Mouse (Mus musculus) heart, postnatal 0 days (tissue): Measurements from ENCODE around the gene Cers6. TPM values are rescaled to one million over a fixed set of nuclear protein-coding genes. Genes with fewer than 3 reads are reported as not detected.

Experiments
- ATAC-seq: fragments of 200-750 bp; cut with Nextera tagmentation; 2 replicates; pipeline ENCODE4 v1.8.0; 2017; ENCODE audit warnings: low read depth, moderate number of reproducible peaks, moderate library complexity; ENCODE audit not compliant: insufficient read depth
- DNase-seq: peaks from one replicate; pipeline ENCODE4 v3.0.0-alpha.2; 2016; ENCODE audit warnings: low spot score
- H3K27ac ChIP-seq: fragments of 300-500 bp; sonication (generic); 2 replicates; pipeline ENCODE4 v1.5.1; 2014; ENCODE audit warnings: low read depth, mild to moderate bottlenecking
- H3K27me3 ChIP-seq: fragments of 300-500 bp; sonication (generic); 2 replicates; pipeline ENCODE4 v1.6.1; 2014; ENCODE audit warnings: low read length, mixed read lengths; ENCODE audit not compliant: control insufficient read depth, insufficient read depth
- H3K36me3 ChIP-seq: fragments of 300-500 bp; sonication (generic); replicated peaks from 2 replicates; pipeline ENCODE4 v1.6.1; 2014; ENCODE audit warnings: low read length, mixed read lengths; ENCODE audit not compliant: control insufficient read depth, insufficient read depth
- H3K4me1 ChIP-seq: fragments of 300-500 bp; sonication (generic); 2 replicates; pipeline ENCODE4 v1.6.1; 2014; ENCODE audit warnings: antibody characterized with exemption; ENCODE audit not compliant: control insufficient read depth, insufficient read depth
- H3K4me2 ChIP-seq: fragments of 300-500 bp; sonication (generic); 2 replicates; pipeline ENCODE4 v1.6.1; 2014; ENCODE audit warnings: low read depth, mild to moderate bottlenecking, low read length, moderate library complexity
- H3K4me3 ChIP-seq: fragments of 300-500 bp; sonication (generic); 2 replicates; pipeline ENCODE4 v1.5.1; 2014; ENCODE audit warnings: low read depth, low read length
- H3K9ac ChIP-seq: fragments of 300-500 bp; sonication (generic); replicated peaks from 2 replicates; pipeline ENCODE4 v1.6.1; 2014; ENCODE audit warnings: low read depth, low read length, mixed read lengths
- H3K9me3 ChIP-seq: fragments of 300-500 bp; sonication (generic); replicated peaks from 2 replicates; pipeline ENCODE4 v1.6.1; 2016; ENCODE audit warnings: low read length; ENCODE audit not compliant: control insufficient read depth
- CTCF ChIP-seq: IDR thresholded peaks from 2 replicates; pipeline ENCODE4 v1.5.1; 2016; ENCODE audit warnings: antibody characterized with exemption, control low read depth, low read depth
- EP300 ChIP-seq: IDR thresholded peaks from 2 replicates; pipeline ENCODE4 v1.6.1; 2016; ENCODE audit warnings: antibody characterized with exemption, low read depth
- WGBS: fragments of 180-500 bp; shearing (Covaris S2); extraction: QIAGEN DNeasy Blood & Tissue Kit; methylation state at CpG from one replicate; pipeline ENCODE4 v1.1.7; 2014; 5-methylcytosine and 5-hydroxymethylcytosine counted together
- polyA plus RNA-seq: library from polyadenylated mRNA; unstranded; fragments of >200 nt; fragmentation: Nextera tagmentation; extraction: Ambion mirVana; gene quantifications from 2 replicates; pipeline ENCODE4 v1.2.1, GENCODE M21; 2015
- total RNA-seq: library from RNA; depleted of rRNA; stranded (reverse); fragments of >200 nt; gene quantifications from 2 replicates; pipeline ENCODE4 v1.2.3, GENCODE M21; 2014; ENCODE audit warnings: low replicate concordance

The Cers6 gene
- total and polyA plus RNA-seq, 2 experiments from 2014 or later = 8.5 to 36.0 TPM

DNA sequence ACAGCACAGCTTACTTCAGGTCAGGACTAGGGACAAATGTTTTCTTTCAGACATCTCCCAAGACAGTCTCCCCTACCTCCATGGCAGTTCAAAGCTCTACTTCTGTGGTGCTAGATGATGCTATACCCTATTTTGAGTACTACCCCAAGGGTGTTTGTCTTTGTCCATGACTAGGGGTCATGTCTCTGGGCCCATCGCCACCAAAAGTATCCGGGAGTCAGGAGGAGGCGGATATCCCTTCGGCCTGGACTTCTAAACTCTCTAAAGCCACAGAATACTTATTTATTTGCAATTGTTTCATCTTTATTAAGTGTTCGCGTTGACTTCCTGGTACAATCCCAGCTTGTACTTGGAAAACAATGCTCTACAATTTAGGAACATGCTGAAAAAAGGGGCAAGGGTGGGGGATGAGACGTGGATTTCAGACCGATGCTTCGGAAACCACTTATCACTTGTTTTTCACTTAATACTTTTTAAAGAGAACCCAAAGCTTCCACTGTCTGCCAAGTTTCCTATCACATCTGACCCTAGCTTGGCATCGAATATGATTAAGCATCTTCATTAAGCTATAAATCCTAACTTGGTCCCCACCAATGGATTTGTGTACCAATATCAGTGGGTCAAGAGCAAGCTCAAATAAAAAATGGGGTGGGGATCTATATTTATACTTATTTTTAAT, 276.3 kb downstream of the Cers6 start:
- no peak for DNase-seq
- H3K27me3 ChIP-seq = no peaks in the 10 kb centered on the region
- H3K9ac ChIP-seq = no peak overlapping the region
- TF ChIP-seq EP300 (no peak), CTCF (no peak)
- H3K9me3 ChIP-seq = no peaks in the 10 kb centered on the region
- peak overlapping the region; percentile 32 for H3K4me3 ChIP-seq
- no peak for ATAC-seq
- no peaks in the 10 kb centered on the region for H3K36me3 ChIP-seq
- H3K4me2 ChIP-seq = peak overlapping the region; percentile 50
- H3K4me1 ChIP-seq = peaks cover 3% of the 10 kb centered on the region; the same call in 1 of the 2 replicates
- peak overlapping the region; percentile 36 for H3K27ac ChIP-seq
- WGBS = 72% methylated on average over 10 of the region's 10 CpGs

DNA sequence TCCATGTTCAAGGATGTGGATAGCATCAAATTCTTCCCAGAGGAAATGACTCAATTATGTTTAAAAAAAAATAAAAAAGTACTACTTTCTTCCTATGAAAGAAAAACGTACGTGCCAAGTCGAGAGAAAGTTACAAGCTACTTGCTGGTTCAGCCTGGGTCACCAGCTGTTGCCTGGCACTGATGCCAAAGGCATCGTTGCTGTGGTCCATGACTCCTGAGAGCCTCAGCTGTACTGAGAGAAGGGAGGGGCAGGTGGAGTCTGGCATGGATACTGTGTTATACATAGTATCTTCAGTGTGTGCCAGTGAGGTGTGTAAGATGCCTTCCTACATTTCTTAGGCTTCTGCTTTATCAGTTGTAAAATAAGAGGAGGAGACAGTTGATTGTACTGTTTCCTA, 277.5 kb downstream of the Cers6 start:
- DNase-seq (no peak), ATAC-seq (no peak)
- Histone ChIP-seq H3K9ac (no peak overlapping the region), H3K9me3 (no peaks in the 10 kb centered on the region), H3K27me3 (no peaks in the 10 kb centered on the region), H3K27ac (no peak overlapping the region), H3K4me2 (no peak overlapping the region), H3K36me3 (no peaks in the 10 kb centered on the region), H3K4me3 (no peak overlapping the region), H3K4me1 (peaks cover 3% of the 10 kb centered on the region; the same call in 1 of the 2 replicates)
- no peak for TF ChIP-seq EP300
- 48% methylated on average over 4 of the region's 4 CpGs for whole genome bisulfite sequencing

DNA sequence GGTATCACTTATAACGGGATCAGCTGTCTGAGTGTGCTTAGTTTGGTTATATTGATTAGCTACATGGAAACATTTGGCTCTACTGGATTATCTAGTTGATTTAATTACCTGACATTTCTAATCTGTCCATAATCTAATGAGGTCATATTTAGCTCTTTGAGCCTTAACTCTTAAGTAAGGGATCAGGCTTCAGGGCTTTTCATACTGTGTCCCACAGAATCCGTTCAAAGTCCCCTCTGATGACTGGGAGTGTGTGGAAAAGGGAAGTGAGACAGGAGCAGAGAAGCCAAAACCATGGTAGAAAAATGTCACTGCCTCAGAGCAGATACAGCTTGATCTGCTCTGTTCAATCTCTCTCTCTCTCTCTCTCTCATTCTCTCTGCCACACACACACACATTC, 279.0 kb downstream of the Cers6 start:
- no peak overlapping the region for H3K4me2 ChIP-seq
- ATAC-seq (no peak), DNase-seq (no peak)
- WGBS = 57% methylated on average over 2 of the region's 2 CpGs
- no peaks in the 10 kb centered on the region for H3K27me3 ChIP-seq
- no peak overlapping the region for H3K4me3 ChIP-seq
- TF ChIP-seq CTCF (no peak), EP300 (no peak)
- no peak overlapping the region for H3K27ac ChIP-seq
- peaks cover under 1% of the 10 kb centered on the region; the same call in 1 of the 2 replicates for H3K4me1 ChIP-seq
- no peaks in the 10 kb centered on the region for H3K36me3 ChIP-seq
- H3K9me3 ChIP-seq = no peaks in the 10 kb centered on the region
- no peak overlapping the region for H3K9ac ChIP-seq

DNA sequence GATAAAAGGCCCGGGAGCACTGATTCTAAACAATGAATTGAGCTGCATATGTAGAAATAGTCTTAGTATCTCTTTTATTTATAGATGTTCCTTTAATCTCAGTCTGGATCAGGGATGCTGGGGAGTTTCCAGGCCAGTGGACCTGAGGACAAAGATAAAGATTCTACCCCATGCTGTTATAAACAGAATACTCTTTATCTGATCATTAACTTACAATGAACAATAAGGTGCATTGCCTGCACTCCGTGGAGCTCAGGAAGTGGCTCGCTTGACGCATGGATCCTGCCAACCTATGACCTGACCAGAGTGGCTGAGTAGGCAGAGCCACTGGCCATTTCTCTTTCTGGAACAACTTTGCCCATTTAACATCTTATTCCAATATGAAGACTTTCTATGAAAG, 279.6 kb downstream of the Cers6 start:
- H3K27ac ChIP-seq = no peak overlapping the region
- no peak overlapping the region for H3K4me2 ChIP-seq
- no peaks in the 10 kb centered on the region for H3K4me1 ChIP-seq
- TF ChIP-seq EP300 (no peak), CTCF (no peak)
- no peaks in the 10 kb centered on the region for H3K9me3 ChIP-seq
- no peak overlapping the region for H3K4me3 ChIP-seq
- no peaks in the 10 kb centered on the region for H3K36me3 ChIP-seq
- no peak for ATAC-seq
- WGBS = 71% methylated on average over 4 of the region's 4 CpGs
- DNase-seq = no peak
- no peak overlapping the region for H3K9ac ChIP-seq
- H3K27me3 ChIP-seq = no peaks in the 10 kb centered on the region

DNA sequence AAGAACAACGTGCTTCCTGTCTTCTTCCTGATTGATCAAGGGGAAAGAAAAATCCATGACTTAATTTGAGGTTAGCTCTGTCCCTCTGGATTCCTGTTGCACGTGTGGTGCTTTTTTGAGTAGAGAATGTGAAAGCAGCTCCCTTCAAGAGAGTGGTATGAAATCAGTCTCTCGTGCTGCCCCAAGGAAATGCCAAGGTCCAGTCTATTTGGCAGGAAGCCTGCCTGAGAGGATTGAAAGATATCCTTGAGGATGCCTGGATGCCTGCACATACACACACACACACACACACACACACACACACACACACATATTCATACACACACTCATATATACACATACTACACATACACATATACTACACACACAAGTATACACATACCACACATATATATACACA, 287.4 kb downstream of the Cers6 start:
- Histone ChIP-seq H3K9ac (no peak overlapping the region), H3K36me3 (no peaks in the 10 kb centered on the region), H3K27me3 (no peaks in the 10 kb centered on the region), H3K27ac (no peak overlapping the region), H3K4me2 (no peak overlapping the region), H3K4me1 (no peaks in the 10 kb centered on the region), H3K9me3 (no peaks in the 10 kb centered on the region), H3K4me3 (no peak overlapping the region)
- 56% methylated on average over 3 of the region's 3 CpGs for WGBS
- TF ChIP-seq EP300 (no peak), CTCF (no peak)
- DNase-seq (no peak), ATAC-seq (no peak)

DNA sequence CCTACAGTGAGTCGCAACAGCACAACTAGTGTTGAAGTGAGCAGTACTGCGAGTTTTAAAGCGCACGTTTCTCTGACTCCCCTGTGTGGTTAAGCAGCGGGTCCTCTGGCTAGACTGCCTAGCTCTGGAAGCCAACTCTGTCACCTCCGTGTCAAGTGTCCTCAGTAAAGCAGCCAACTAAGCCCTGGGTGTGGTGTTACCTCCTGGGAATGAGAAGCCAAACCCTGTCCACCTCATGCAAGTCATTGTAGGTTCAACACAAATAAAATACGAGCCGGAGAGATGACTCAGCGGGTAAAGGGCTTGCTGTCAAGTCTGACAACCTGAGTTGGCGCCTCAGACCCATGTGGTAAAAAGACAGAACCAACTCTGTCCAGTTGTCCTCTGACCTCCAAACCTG, 287.9 kb downstream of the Cers6 start:
- Histone ChIP-seq H3K9ac (no peak overlapping the region), H3K27me3 (no peaks in the 10 kb centered on the region), H3K27ac (no peak overlapping the region), H3K9me3 (no peaks in the 10 kb centered on the region), H3K36me3 (no peaks in the 10 kb centered on the region), H3K4me1 (no peaks in the 10 kb centered on the region), H3K4me2 (no peak overlapping the region), H3K4me3 (no peak overlapping the region)
- no peak for ATAC-seq
- DNase-seq = no peak
- TF ChIP-seq CTCF (no peak), EP300 (no peak)
- 77% methylated on average over 10 of the region's 10 CpGs for WGBS
